Mouse (Mus musculus): ENCODE measurements at regions not wholly inside any gene's neighbourhood (a gene's known extent, or its start where the extent isn't known, plus 50 kb on each side); places are given as distances from the start of the nearest gene placed in this dataset.

- H3K4me2 ChIP-seq (ENCODE audit: low read depth) = peak overlapping the region; percentile 25
- no peaks in the 10 kb centered on the region for H3K27me3 ChIP-seq (ENCODE audit: control insufficient read depth, insufficient read depth, insufficient read length)
- no peaks in the 10 kb centered on the region for H3K36me3 ChIP-seq (ENCODE audit: control insufficient read depth, insufficient read depth)
- no peak overlapping the region for H3ac ChIP-seq (ENCODE audit: control insufficient read depth, insufficient read length)
- no peak overlapping the region for H3K4me3 ChIP-seq
- no peaks in the 10 kb centered on the region for H3K79me2 ChIP-seq (ENCODE audit: control insufficient read depth, insufficient read depth)
- no peak for TF ChIP-seq MYOD1 (IDR thresholded peaks at IDR 0.05; ENCODE audit: control insufficient read depth in 1 of 3, insufficient read length in 2 of 3, low read depth in 2 of 3)
- 0 out of 2 replicates have a peak, but pooled peaks have one; percentile 27 for TF ChIP-seq CEBPB (IDR thresholded peaks at IDR 0.05; ENCODE audit: insufficient read depth, poor library complexity, severe bottlenecking)
Measured at GRCm38 (mm10) chr12:9855503-9856024, 285.6 kb downstream of the Osr1 start.

- Histone ChIP-seq H3K79me2 (ENCODE audit: control insufficient read depth, insufficient read depth) (no peaks in the 10 kb centered on the region), H3K4me2 (ENCODE audit: low read depth) (peak overlapping the region; percentile 25), H3K4me3 (no peak overlapping the region), H3ac (ENCODE audit: control insufficient read depth, insufficient read length) (no peak overlapping the region), H3K27me3 (ENCODE audit: control insufficient read depth, insufficient read depth, insufficient read length) (no peaks in the 10 kb centered on the region), H3K36me3 (ENCODE audit: control insufficient read depth, insufficient read depth) (no peaks in the 10 kb centered on the region)
- TF ChIP-seq CEBPB (IDR thresholded peaks at IDR 0.05; ENCODE audit: insufficient read depth, poor library complexity, severe bottlenecking) = peak; percentile 89
- no peak for TF ChIP-seq USF1 (IDR thresholded peaks at IDR 0.05; ENCODE audit: low read depth)
- TF ChIP-seq SRF (IDR thresholded peaks at IDR 0.05; ENCODE audit: control insufficient read depth, insufficient read length, low read depth) = no peak
- TF ChIP-seq TCF12 (IDR thresholded peaks at IDR 0.05; ENCODE audit: insufficient read depth, poor library complexity, severe bottlenecking) = no peak
Measured at GRCm38 (mm10) chr12:9856128-9856621, 286.3 kb downstream of the Osr1 start.

- no peak overlapping the region for H3K4me3 ChIP-seq
- TF ChIP-seq MYOG (IDR thresholded peaks at IDR 0.05; ENCODE audit: control insufficient read depth in 1 of 3, insufficient read depth in 1 of 3, insufficient read length in 2 of 3, low read depth in 2 of 3) = no peak
- TF ChIP-seq MYOD1 (IDR thresholded peaks at IDR 0.05; ENCODE audit: control insufficient read depth in 1 of 3, insufficient read length in 2 of 3, low read depth in 2 of 3) = no peak
- TF ChIP-seq E2F4 (IDR thresholded peaks at IDR 0.05; ENCODE audit: insufficient read depth) = no peak
- no peaks in the 10 kb centered on the region for H3K27me3 ChIP-seq (ENCODE audit: control insufficient read depth, insufficient read depth, insufficient read length)
- no peak overlapping the region for H3ac ChIP-seq (ENCODE audit: control insufficient read depth, insufficient read length)
- H3K79me2 ChIP-seq (ENCODE audit: control insufficient read depth, insufficient read depth) = no peaks in the 10 kb centered on the region
- H3K4me2 ChIP-seq (ENCODE audit: low read depth) = no peak overlapping the region
- no peaks in the 10 kb centered on the region for H3K36me3 ChIP-seq (ENCODE audit: control insufficient read depth, insufficient read depth)
Measured at GRCm38 (mm10) chr12:9857990-9858389, 288.1 kb downstream of the Osr1 start.

- no peak overlapping the region for H3K4me2 ChIP-seq (ENCODE audit: low read depth)
- H3K4me3 ChIP-seq = no peak overlapping the region
- no peaks in the 10 kb centered on the region for H3K27me3 ChIP-seq (ENCODE audit: control insufficient read depth, insufficient read depth, insufficient read length)
- H3ac ChIP-seq (ENCODE audit: control insufficient read depth, insufficient read length) = no peak overlapping the region
- H3K79me2 ChIP-seq (ENCODE audit: control insufficient read depth, insufficient read depth) = no peaks in the 10 kb centered on the region
- no peaks in the 10 kb centered on the region for H3K36me3 ChIP-seq (ENCODE audit: control insufficient read depth, insufficient read depth)
- TF ChIP-seq REST (IDR thresholded peaks at IDR 0.05; ENCODE audit: insufficient read depth, insufficient read length) (no peak), POLR2AphosphoS2 (IDR thresholded peaks at IDR 0.05; ENCODE audit: insufficient read length, low read depth) (no peak), E2F4 (IDR thresholded peaks at IDR 0.05; ENCODE audit: insufficient read depth) (no peak), TCF3 (IDR thresholded peaks at IDR 0.05; ENCODE audit: insufficient read length, low read depth) (no peak), TCF12 (IDR thresholded peaks at IDR 0.05; ENCODE audit: insufficient read depth, poor library complexity, severe bottlenecking) (no peak), MYOG (IDR thresholded peaks at IDR 0.05; ENCODE audit: control insufficient read depth in 1 of 3, insufficient read depth in 1 of 3, insufficient read length in 2 of 3, low read depth in 2 of 3) (no peak), POLR2A (IDR thresholded peaks at IDR 0.05; ENCODE audit: insufficient read length, low read depth) (no peak), MYOD1 (IDR thresholded peaks at IDR 0.05; ENCODE audit: control insufficient read depth in 1 of 3, insufficient read length in 2 of 3, low read depth in 2 of 3) (no peak), CEBPB (IDR thresholded peaks at IDR 0.05; ENCODE audit: insufficient read depth, poor library complexity, severe bottlenecking) (no peak), USF1 (IDR thresholded peaks at IDR 0.05; ENCODE audit: low read depth) (no peak), MAX (IDR thresholded peaks at IDR 0.05; ENCODE audit: low read depth) (no peak), SRF (IDR thresholded peaks at IDR 0.05; ENCODE audit: control insufficient read depth, insufficient read length, low read depth) (no peak)
Measured at GRCm38 (mm10) chr12:9862301-9862700, 292.4 kb downstream of the Osr1 start.

- no peak overlapping the region for H3ac ChIP-seq (ENCODE audit: control insufficient read depth, insufficient read length)
- H3K27me3 ChIP-seq (ENCODE audit: control insufficient read depth, insufficient read depth, insufficient read length) = no peaks in the 10 kb centered on the region
- H3K79me2 ChIP-seq (ENCODE audit: control insufficient read depth, insufficient read depth) = no peaks in the 10 kb centered on the region
- H3K4me2 ChIP-seq (ENCODE audit: low read depth) = no peak overlapping the region
- H3K4me3 ChIP-seq = no peak overlapping the region
- no peak for TF ChIP-seq CEBPB (IDR thresholded peaks at IDR 0.05; ENCODE audit: insufficient read depth, poor library complexity, severe bottlenecking)
- no peak for TF ChIP-seq TCF12 (IDR thresholded peaks at IDR 0.05; ENCODE audit: insufficient read depth, poor library complexity, severe bottlenecking)
- no peak for TF ChIP-seq POLR2AphosphoS2 (IDR thresholded peaks at IDR 0.05; ENCODE audit: insufficient read length, low read depth)
- TF ChIP-seq MYOD1 (IDR thresholded peaks at IDR 0.05; ENCODE audit: control insufficient read depth in 1 of 3, insufficient read length in 2 of 3, low read depth in 2 of 3) = no peak
- no peak for TF ChIP-seq MAX (IDR thresholded peaks at IDR 0.05; ENCODE audit: low read depth)
- no peak for TF ChIP-seq USF1 (IDR thresholded peaks at IDR 0.05; ENCODE audit: low read depth)
- TF ChIP-seq REST (IDR thresholded peaks at IDR 0.05; ENCODE audit: insufficient read depth, insufficient read length) = no peak
- no peak for TF ChIP-seq TCF3 (IDR thresholded peaks at IDR 0.05; ENCODE audit: insufficient read length, low read depth)
- TF ChIP-seq SRF (IDR thresholded peaks at IDR 0.05; ENCODE audit: control insufficient read depth, insufficient read length, low read depth) = no peak
- no peak for TF ChIP-seq MYOG (IDR thresholded peaks at IDR 0.05; ENCODE audit: control insufficient read depth in 1 of 3, insufficient read depth in 1 of 3, insufficient read length in 2 of 3, low read depth in 2 of 3)
- TF ChIP-seq E2F4 (IDR thresholded peaks at IDR 0.05; ENCODE audit: insufficient read depth) = no peak
- TF ChIP-seq POLR2A (IDR thresholded peaks at IDR 0.05; ENCODE audit: insufficient read length, low read depth) = no peak
- no peaks in the 10 kb centered on the region for H3K36me3 ChIP-seq (ENCODE audit: control insufficient read depth, insufficient read depth)
Measured at GRCm38 (mm10) chr12:9872236-9872635, 302.3 kb downstream of the Osr1 start.

All from myocyte (in vitro differentiated cells).